Mouse (Mus musculus): ENCODE data around the gene Cox8a. TPM values are rescaled to one million over a fixed set of nuclear protein-coding genes. Genes with fewer than 3 reads are reported as not detected.

Cox8a gene
- 205 TPM for total RNA-seq (2023)

GRCm38 (mm10) chr19:7217162-7217925 is at the start of gene Cox8a:
Gene Cox8a (minus strand): TSS chr19:7217616.

GRCm38 (mm10) chr19:7240782-7241690 is 23.6 kb upstream of the Cox8a start, which contains the start of gene Naa40:
Gene Naa40 (minus strand): TSS chr19:7241183.

GRCm38 (mm10) chr19:7205753-7206736 is 11.4 kb downstream of the Cox8a start, which contains the start of gene Otub1:
Gene Otub1 (minus strand): TSS chr19:7206316.

Other genes starting within 250 kb of the Cox8a start
- 93.3 TPM for gene Ppp1r14b, start 242.6 kb downstream of the Cox8a start, total RNA-seq (2023)
- gene Plcb3, start 241.1 kb downstream of the Cox8a start, total RNA-seq (2023): 8.1 TPM
- gene Fkbp2, start 237.1 kb downstream of the Cox8a start, total RNA-seq (2023): 11.3 TPM
- gene Vegfb, start 230.0 kb downstream of the Cox8a start, total RNA-seq (2023): 7.7 TPM
- gene Dnajc4, start 225.0 kb downstream of the Cox8a start, total RNA-seq (2023): 28.4 TPM
- 5.1 TPM for gene Nudt22, start 221.5 kb downstream of the Cox8a start, total RNA-seq (2023)
- 2.1 TPM for gene Trpt1, start 221.5 kb downstream of the Cox8a start, total RNA-seq (2023)
- gene Fermt3, start 198.1 kb downstream of the Cox8a start, total RNA-seq (2023): 143 TPM
- 91.7 TPM for gene Stip1, start 177.6 kb downstream of the Cox8a start, total RNA-seq (2023)
- gene Macrod1, start 160.8 kb downstream of the Cox8a start, total RNA-seq (2023): 14.7 TPM
- gene Flrt1, start 111.9 kb downstream of the Cox8a start, total RNA-seq (2023): not detected
- gene Otub1, start 11.3 kb downstream of the Cox8a start, total RNA-seq (2023): 107 TPM
- gene Naa40, start 23.6 kb upstream of the Cox8a start, total RNA-seq (2023): 33.5 TPM
- 1.7 TPM for gene Rcor2, start 49.7 kb upstream of the Cox8a start, total RNA-seq (2023)
- 233 TPM for gene Mark2, start 124.2 kb upstream of the Cox8a start, total RNA-seq (2023)
- gene Spindoc, start 165.4 kb upstream of the Cox8a start, total RNA-seq (2023): 28.0 TPM
- 1.5 TPM for gene 2700081O15Rik, start 200.0 kb upstream of the Cox8a start, total RNA-seq (2023)

Measured in CD4-positive naive resting alpha-beta T cell, adult 76 days (primary cell).